ENCODE assay signal across 8 mouse cellular contexts in the genomic region with DNA sequence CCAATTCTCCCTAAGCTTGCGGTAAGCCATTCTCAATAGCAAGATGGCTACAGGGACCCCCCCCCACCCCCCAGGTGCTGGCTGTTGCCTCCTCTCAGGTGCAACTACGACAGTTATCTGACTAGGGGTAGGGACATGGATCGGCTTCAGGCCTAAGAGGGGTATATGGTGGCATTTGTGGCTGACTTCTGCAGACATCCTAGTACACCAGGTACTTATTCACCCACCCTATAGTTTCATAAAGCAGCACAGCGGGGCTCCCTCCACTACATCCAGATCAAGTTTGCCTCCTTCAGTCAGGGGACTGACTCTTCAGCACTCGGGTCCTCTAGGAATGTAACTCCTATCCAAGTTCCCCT. TPM values are rescaled to one million over a fixed set of nuclear protein-coding genes. Genes with fewer than 3 reads are reported as not detected.
DNase-seq lines count a peak whose midpoint lies in the region; ATAC-seq and TF ChIP-seq lines count a peak whose summit lies in the region.

No protein-coding gene starts in this region.

- no peak for TF ChIP-seq POLR2A in ES-Bruce4 (IDR thresholded peaks at IDR 0.05; ENCODE audit: insufficient read depth, low read length)

- no peak for TF ChIP-seq EP300 in ES-Bruce4 (IDR thresholded peaks at IDR 0.05; ENCODE audit: insufficient read depth, low read depth, low read length)

- no peak for DNase-seq in heart, adult 18-20 months
- no peak for DNase-seq in forebrain, embryonic 14.5 days (ENCODE audit: low spot score)
- DNase-seq in urinary bladder, postnatal 4 days (ENCODE audit: low spot score in 2 of 2), result no peak
- no peak for DNase-seq in spleen, adult 18-20 months
- DNase-seq in embryo, embryonic 10 days (ENCODE audit: low spot score), result no peak

- H3K9ac ChIP-seq in heart, embryonic 14.5 days (ENCODE audit: low read length), result peak overlapping the region; percentile 78
- H3K9ac ChIP-seq in ES-Bruce4 (ENCODE audit: low read depth, poor library complexity, severe bottlenecking), result peak overlapping the region; percentile 40
- peak overlapping the region; percentile 82 for H3K9ac ChIP-seq in forebrain, embryonic 14.5 days (ENCODE audit: low read length)
- H3K9ac ChIP-seq in liver, embryonic 15.5 days, result peak overlapping the region; percentile 80

- WGBS in heart, embryonic 14.5 days, result 31% methylated on average over 5 of the region's 5 CpGs
- 39% methylated on average over 5 of the region's 5 CpGs for WGBS in forebrain, embryonic 14.5 days
- WGBS in liver, embryonic 15.5 days (ENCODE audit: insufficient replicate concordance), result 30% methylated on average over 5 of the region's 5 CpGs

- peak overlapping the region; percentile 63 to 73 for H3K4me3 ChIP-seq in heart, embryonic 14.5 days (ENCODE audit: control insufficient read depth in 1 of 2, insufficient read depth in 1 of 2, low read depth in 1 of 2, low read length in 2 of 2)
- peak overlapping the region; percentile 76 for H3K4me3 ChIP-seq in ES-Bruce4 (ENCODE audit: low read depth, low read length)
- peak overlapping the region; percentile 57 for H3K4me3 ChIP-seq in forebrain, embryonic 14.5 days (ENCODE audit: low read depth, low read length)
- peak overlapping the region; percentile 77 for H3K4me3 ChIP-seq in liver, embryonic 15.5 days (replicated peaks)

- no peaks in the 10 kb centered on the region for H3K9me3 ChIP-seq in heart, embryonic 14.5 days (ENCODE audit: control insufficient read depth, low read length)
- no peaks in the 10 kb centered on the region for H3K9me3 ChIP-seq in ES-Bruce4 (replicated peaks; ENCODE audit: control insufficient read depth, insufficient read depth, low read length, poor library complexity, severe bottlenecking)
- H3K9me3 ChIP-seq in forebrain, embryonic 14.5 days (replicated peaks; ENCODE audit: control insufficient read depth, low read length), result no peaks in the 10 kb centered on the region
- H3K9me3 ChIP-seq in liver, embryonic 15.5 days (replicated peaks), result no peaks in the 10 kb centered on the region

- no peak for ATAC-seq in heart, embryonic 14.5 days (ENCODE audit: insufficient number of reproducible peaks, insufficient read depth, low FRiP score, low read depth)
- peak; percentile 25; the same call in 1 of the 2 replicates for ATAC-seq in forebrain, embryonic 14.5 days
- no peak; the same call in 1 of the 2 replicates for ATAC-seq in liver, embryonic 15.5 days (ENCODE audit: insufficient read depth)

- TF ChIP-seq CTCF in ES-Bruce4 (IDR thresholded peaks at IDR 0.05; ENCODE audit: low read depth, low read length), result no peak

- H3K27me3 ChIP-seq in heart, embryonic 14.5 days (ENCODE audit: control insufficient read depth, insufficient read depth, low read length), result no peaks in the 10 kb centered on the region
- H3K27me3 ChIP-seq in ES-Bruce4 (ENCODE audit: control insufficient read depth, insufficient read depth, low read length, poor library complexity, severe bottlenecking), result no peaks in the 10 kb centered on the region
- no peaks in the 10 kb centered on the region for H3K27me3 ChIP-seq in forebrain, embryonic 14.5 days (replicated peaks; ENCODE audit: control insufficient read depth, insufficient read depth, low read length)
- H3K27me3 ChIP-seq in liver, embryonic 15.5 days, result no peaks in the 10 kb centered on the region

- peak overlapping the region; percentile 91 for H3K27ac ChIP-seq in heart, embryonic 14.5 days (replicated peaks in 1 of 2; ENCODE audit: control insufficient read depth in 1 of 2, insufficient read depth in 1 of 2, low read depth in 2 of 2, low read length in 2 of 2)
- H3K27ac ChIP-seq in ES-Bruce4 (ENCODE audit: insufficient read depth, low read length), result no peak overlapping the region
- H3K27ac ChIP-seq in forebrain, embryonic 14.5 days (ENCODE audit: low read depth, low read length), result no peak overlapping the region; the same call in 1 of the 2 replicates
- H3K27ac ChIP-seq in liver, embryonic 15.5 days (replicated peaks), result peak overlapping the region; percentile 84

- H3K36me3 ChIP-seq in heart, embryonic 14.5 days (ENCODE audit: control insufficient read depth, insufficient read depth, low read length), result no peaks in the 10 kb centered on the region
- no peaks in the 10 kb centered on the region for H3K36me3 ChIP-seq in ES-Bruce4 (ENCODE audit: control insufficient read depth, insufficient read depth, low read length, poor library complexity, severe bottlenecking)
- no peaks in the 10 kb centered on the region for H3K36me3 ChIP-seq in forebrain, embryonic 14.5 days (ENCODE audit: control insufficient read depth, insufficient read depth, low read length)
- H3K36me3 ChIP-seq in liver, embryonic 15.5 days (replicated peaks), result 0 out of 2 replicates have a peak, but pooled peaks cover 2% of the 10 kb centered on the region

- H3K4me2 ChIP-seq in heart, embryonic 14.5 days (ENCODE audit: low read length), result peak overlapping the region; percentile 70
- H3K4me2 ChIP-seq in forebrain, embryonic 14.5 days (ENCODE audit: low read length), result peak overlapping the region; percentile 62
- H3K4me2 ChIP-seq in liver, embryonic 15.5 days, result peak overlapping the region; percentile 99

- peaks cover 5 to 16% of the 10 kb centered on the region in 2 experiments for H3K4me1 ChIP-seq in heart, embryonic 14.5 days (ENCODE audit: control insufficient read depth in 2 of 2, insufficient read depth in 2 of 2, low read length in 2 of 2)
- H3K4me1 ChIP-seq in ES-Bruce4 (ENCODE audit: control insufficient read depth, insufficient read depth, low read length), result no peaks in the 10 kb centered on the region
- H3K4me1 ChIP-seq in forebrain, embryonic 14.5 days (ENCODE audit: control insufficient read depth, insufficient read depth, low read length), result peaks cover 6% of the 10 kb centered on the region; the same call in 1 of the 2 replicates
- peaks cover 47% of the 10 kb centered on the region for H3K4me1 ChIP-seq in liver, embryonic 15.5 days (replicated peaks)

RNA-seq across cellular contexts. Expression of gene P2rx4, which starts 0.4 kb away (rescaled TPM):
- 17.9 and 18.9 TPM in 2 replicates for polyA plus RNA-seq in heart, embryonic 14.5 days (2014; fragmentation: Nextera tagmentation; extraction: Ambion mirVana)
- total RNA-seq in heart, adult 18-20 months (2021), result 10 to 100 TPM; 21.4 to 21.5 TPM
- 21.0 and 25.8 TPM in 2 replicates for polyA plus RNA-seq in ES-Bruce4 (2011; ENCODE audit: insufficient read depth, insufficient read length, low read depth, missing spikeins)
- 6.6 and 8.6 TPM in 2 replicates for polyA plus RNA-seq in forebrain, embryonic 14.5 days (2014; fragmentation: Nextera tagmentation; extraction: Ambion mirVana)
- polyA plus RNA-seq in liver, embryonic 15.5 days (2015; fragmentation: Nextera tagmentation; extraction: Ambion mirVana), result 25.2 and 27.9 TPM in 2 replicates

Comparison
In these comparisons a context has a peak if more than half of its experiments do, and no peak if none do; other contexts are left out.
1. H3K27ac ChIP-seq: peak in heart, embryonic 14.5 days (2 of 2) and liver, embryonic 15.5 days (single experiment); none in ES-Bruce4 (single experiment) and forebrain, embryonic 14.5 days (single experiment).
2. Peak in every context shown above with its lines, with median percentiles within 50 percentile points of each other: H3K4me2 ChIP-seq, H3K4me3 ChIP-seq and H3K9ac ChIP-seq.